Mouse (Mus musculus) limb, embryonic 14.5 days (tissue): ENCODE results near the gene Pllp. TPM values are rescaled to one million over a fixed set of nuclear protein-coding genes. Genes with fewer than 3 reads are reported as not detected.

Source experiments
- ATAC-seq: fragments of 200-750 bp; cut with Nextera tagmentation; 2 replicates; pipeline ENCODE4 v1.8.0; 2017; ENCODE audit warnings: low read depth, moderate number of reproducible peaks, moderate TSS enrichment; ENCODE audit not compliant: low FRiP score
- DNase-seq: peaks from one replicate; pipeline ENCODE4 v3.0.0-alpha.2; 2015; ENCODE audit warnings: low spot score
- H3K27ac ChIP-seq: fragments of 300-500 bp; sonication (generic); replicated peaks from 2 replicates; pipeline ENCODE4 v1.5.1; 2014; ENCODE audit warnings: low read depth, mild to moderate bottlenecking, low read length, moderate library complexity, mixed read lengths
- H3K27me3 ChIP-seq: fragments of 300-500 bp; sonication (generic); 2 replicates; pipeline ENCODE4 v1.6.1; 2014; ENCODE audit warnings: low read length, mixed read lengths; ENCODE audit not compliant: control insufficient read depth, insufficient read depth
- H3K36me3 ChIP-seq: fragments of 300-500 bp; sonication (generic); 2 replicates; pipeline ENCODE4 v1.6.1; 2014; ENCODE audit warnings: mild to moderate bottlenecking, low read length, moderate library complexity, mixed read lengths; ENCODE audit not compliant: control insufficient read depth, insufficient read depth
- H3K4me1 ChIP-seq: fragments of 300-500 bp; sonication (generic); 2 replicates; pipeline ENCODE4 v1.6.1; 2014; ENCODE audit warnings: antibody characterized with exemption, low read length, mixed read lengths; ENCODE audit not compliant: control insufficient read depth, insufficient read depth
- H3K4me2 ChIP-seq: fragments of 300-500 bp; sonication (generic); replicated peaks from 2 replicates; pipeline ENCODE4 v1.6.1; 2014; ENCODE audit warnings: low read depth, mild to moderate bottlenecking, low read length, moderate library complexity; ENCODE audit not compliant: severe bottlenecking
- H3K4me3 ChIP-seq: fragments of 300-500 bp; sonication (generic); replicated peaks from 2 replicates; pipeline ENCODE4 v1.5.1; 2014; ENCODE audit warnings: low read length
- H3K9ac ChIP-seq: fragments of 300-500 bp; sonication (generic); 2 replicates; pipeline ENCODE4 v1.6.1; 2014; ENCODE audit warnings: mild to moderate bottlenecking, low read depth, low read length, moderate library complexity; ENCODE audit not compliant: severe bottlenecking
- H3K9me3 ChIP-seq: fragments of 300-500 bp; sonication (generic); 2 replicates; pipeline ENCODE4 v1.6.1; 2016; ENCODE audit warnings: low read length; ENCODE audit not compliant: control insufficient read depth
- POLR2A ChIP-seq: fragments of 200-500 bp; IDR thresholded peaks from 2 replicates; pipeline ENCODE4 v1.8.0; 2012; ENCODE audit warnings: inconsistent platforms, mild to moderate bottlenecking, moderate library complexity, borderline replicate concordance; ENCODE audit not compliant: insufficient read depth, insufficient read length; ENCODE audit errors: extremely low read depth
- WGBS: fragments of 180-500 bp; shearing (Covaris S2); extraction: QIAGEN DNeasy Blood & Tissue Kit; methylation state at CpG from one replicate; pipeline ENCODE4 v1.1.7; 2014; 5-methylcytosine and 5-hydroxymethylcytosine counted together
- polyA plus RNA-seq, 2 experiments: library from polyadenylated mRNA; depleted of rRNA in 1 of 2; stranded (reverse) in 1 of 2; unstranded in 1 of 2; fragments of >200 nt; fragmentation: Nextera tagmentation in 1 of 2; extraction: Ambion mirVana in 1 of 2; gene quantifications; 2 replicates each; pipeline versions ENCODE4 v1.2.1 to v1.2.3; 2012 to 2014

The Pllp gene
- polyA plus RNA-seq, 2 experiments, result 1.6 to 3.6 TPM

DNA sequence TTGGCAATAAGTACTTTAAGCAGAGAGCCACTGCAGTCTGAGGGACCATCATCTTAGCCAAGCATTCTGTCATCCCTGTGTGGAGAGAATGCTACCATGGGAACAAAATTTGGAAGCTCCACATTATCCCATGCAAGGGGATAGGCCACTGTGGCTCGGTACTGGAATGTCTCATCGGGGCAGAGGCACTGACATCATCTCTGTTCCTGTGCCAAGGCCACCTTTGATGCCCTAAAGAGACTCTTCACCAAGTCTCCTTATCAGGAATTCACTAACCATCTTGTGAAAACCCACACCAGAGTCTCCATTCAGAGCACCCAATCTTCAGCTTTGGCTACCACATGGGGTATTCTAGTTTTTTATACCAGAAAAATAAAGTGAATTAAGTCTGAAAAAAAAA lies 54.9 kb downstream of the Pllp start:
- WGBS, result 98% methylated on average over 2 of the region's 2 CpGs
- DNase-seq, result no peak
- Histone ChIP-seq H3K36me3 (peaks cover 88% of the 10 kb centered on the region), H3K4me2 (no peak overlapping the region), H3K4me1 (no peaks in the 10 kb centered on the region), H3K9me3 (no peaks in the 10 kb centered on the region), H3K4me3 (no peak overlapping the region), H3K27ac (no peak overlapping the region), H3K27me3 (no peaks in the 10 kb centered on the region), H3K9ac (no peak overlapping the region)
- ATAC-seq, result no peak
- no peak for TF ChIP-seq POLR2A

GRCm38 (mm10) chr8:94634211-94634610 lies 61.9 kb downstream of the Pllp start:
- Histone ChIP-seq H3K36me3 (peaks cover 73% of the 10 kb centered on the region), H3K4me3 (no peak overlapping the region), H3K9ac (no peak overlapping the region), H3K27me3 (no peaks in the 10 kb centered on the region), H3K27ac (no peak overlapping the region), H3K9me3 (no peaks in the 10 kb centered on the region), H3K4me1 (no peaks in the 10 kb centered on the region), H3K4me2 (no peak overlapping the region)
- ATAC-seq, result no peak
- no peak for TF ChIP-seq POLR2A
- no peak for DNase-seq

DNA sequence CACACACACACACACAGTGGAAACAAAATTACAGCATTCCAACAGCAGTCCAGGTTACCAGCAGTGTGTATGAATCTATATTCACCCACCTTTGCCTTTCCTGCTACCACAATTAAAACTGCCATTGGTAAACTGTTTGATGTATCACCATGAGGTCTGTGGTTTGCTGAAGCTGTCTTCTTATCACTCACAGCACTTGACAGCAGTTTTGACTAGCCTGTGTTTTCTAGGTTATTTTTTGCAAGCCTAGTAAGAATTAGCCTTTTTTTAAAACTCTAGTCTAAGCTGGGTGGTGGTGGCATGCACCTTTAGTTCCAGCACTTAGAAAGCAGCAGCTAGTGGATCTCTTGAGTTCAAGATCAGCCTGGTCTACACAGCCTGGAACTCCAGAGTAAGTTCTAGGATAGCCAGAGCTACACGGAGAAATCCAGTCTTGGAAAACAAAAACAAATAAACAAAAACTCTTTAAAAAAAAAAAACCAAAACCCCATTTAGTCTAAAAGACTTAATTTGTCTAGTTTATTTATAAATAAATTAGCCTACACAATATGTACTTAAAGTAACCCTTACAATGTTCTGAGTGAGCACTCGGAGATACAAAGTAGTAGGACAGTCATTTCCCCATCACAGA lies 62.4 kb downstream of the Pllp start:
- peaks cover 69% of the 10 kb centered on the region for H3K36me3 ChIP-seq

More for the DNA sequence above, 62.4 kb downstream of the Pllp start:
- no peak for TF ChIP-seq POLR2A
- no peaks in the 10 kb centered on the region for H3K9me3 ChIP-seq
- no peak overlapping the region for H3K27ac ChIP-seq
- no peak overlapping the region for H3K4me2 ChIP-seq
- H3K9ac ChIP-seq, result no peak overlapping the region
- H3K4me3 ChIP-seq, result no peak overlapping the region
- DNase-seq, result no peak
- H3K4me1 ChIP-seq, result no peaks in the 10 kb centered on the region
- WGBS, result 94% methylated on average over 2 of the region's 2 CpGs
- no peaks in the 10 kb centered on the region for H3K27me3 ChIP-seq
- ATAC-seq, result no peak

Other genes with a start within 250 kb of the Pllp start
- gene Cpne2, start 163.3 kb downstream of the Pllp start, polyA plus RNA-seq (2012; rRNA removed), result 24.7 and 29.5 TPM in 2 replicates
- 12.1 and 13.3 TPM in 2 replicates for gene Cpne2, start 163.3 kb downstream of the Pllp start, polyA plus RNA-seq (2014; fragmentation: Nextera tagmentation; extraction: Ambion mirVana)
- 18.7 and 20.0 TPM in 2 replicates for gene Rspry1, start 94.3 kb downstream of the Pllp start, polyA plus RNA-seq (2012; rRNA removed)
- 36.1 and 39.5 TPM in 2 replicates for gene Rspry1, start 94.3 kb downstream of the Pllp start, polyA plus RNA-seq (2014; fragmentation: Nextera tagmentation; extraction: Ambion mirVana)
- 35.7 and 43.4 TPM in 2 replicates for gene Fam192a, start 94.3 kb downstream of the Pllp start, polyA plus RNA-seq (2012; rRNA removed)
- 61.5 and 62.4 TPM in 2 replicates for gene Fam192a, start 94.3 kb downstream of the Pllp start, polyA plus RNA-seq (2014; fragmentation: Nextera tagmentation; extraction: Ambion mirVana)
- 111 and 125 TPM in 2 replicates for gene Arl2bp, start 29.7 kb downstream of the Pllp start, polyA plus RNA-seq (2012; rRNA removed)
- gene Arl2bp, start 29.7 kb downstream of the Pllp start, polyA plus RNA-seq (2014; fragmentation: Nextera tagmentation; extraction: Ambion mirVana), result 54.0 and 62.9 TPM in 2 replicates
- not detected in 2 replicates for gene Ccl22, start 49.3 kb upstream of the Pllp start, polyA plus RNA-seq (2012; rRNA removed)
- gene Ccl22, start 49.3 kb upstream of the Pllp start, polyA plus RNA-seq (2014; fragmentation: Nextera tagmentation; extraction: Ambion mirVana), result 0.14 TPM in 1 of 2 replicates, not detected in the other
- gene Cx3cl1, start 75.7 kb upstream of the Pllp start, polyA plus RNA-seq (2012; rRNA removed), result 8.7 and 10.5 TPM in 2 replicates
- gene Cx3cl1, start 75.7 kb upstream of the Pllp start, polyA plus RNA-seq (2014; fragmentation: Nextera tagmentation; extraction: Ambion mirVana), result 8.3 and 8.6 TPM in 2 replicates
- 0.45 TPM in 1 of 2 replicates, not detected in the other for gene Ccl17, start 114.2 kb upstream of the Pllp start, polyA plus RNA-seq (2012; rRNA removed)
- gene Ccl17, start 114.2 kb upstream of the Pllp start, polyA plus RNA-seq (2014; fragmentation: Nextera tagmentation; extraction: Ambion mirVana), result 0.67 TPM in 1 of 2 replicates, not detected in the other
- gene Coq9, start 142.0 kb upstream of the Pllp start, polyA plus RNA-seq (2012; rRNA removed), result 84.5 and 88.1 TPM in 2 replicates
- gene Coq9, start 142.0 kb upstream of the Pllp start, polyA plus RNA-seq (2014; fragmentation: Nextera tagmentation; extraction: Ambion mirVana), result 72.4 and 86.0 TPM in 2 replicates
- gene Ciapin1, start 142.1 kb upstream of the Pllp start, polyA plus RNA-seq (2012; rRNA removed), result 55.0 and 55.2 TPM in 2 replicates
- gene Ciapin1, start 142.1 kb upstream of the Pllp start, polyA plus RNA-seq (2014; fragmentation: Nextera tagmentation; extraction: Ambion mirVana), result 83.6 and 84.3 TPM in 2 replicates
- gene Polr2c, start 161.2 kb upstream of the Pllp start, polyA plus RNA-seq (2012; rRNA removed), result 129 and 135 TPM in 2 replicates
- 135 and 140 TPM in 2 replicates for gene Polr2c, start 161.2 kb upstream of the Pllp start, polyA plus RNA-seq (2014; fragmentation: Nextera tagmentation; extraction: Ambion mirVana)
- gene Dok4, start 180.1 kb upstream of the Pllp start, polyA plus RNA-seq (2012; rRNA removed), result 29.1 and 35.8 TPM in 2 replicates
- gene Dok4, start 180.1 kb upstream of the Pllp start, polyA plus RNA-seq (2014; fragmentation: Nextera tagmentation; extraction: Ambion mirVana), result 23.3 and 26.9 TPM in 2 replicates
- 60.1 and 60.7 TPM in 2 replicates for gene Ccdc102a, start 221.8 kb upstream of the Pllp start, polyA plus RNA-seq (2012; rRNA removed)
- gene Ccdc102a, start 221.8 kb upstream of the Pllp start, polyA plus RNA-seq (2014; fragmentation: Nextera tagmentation; extraction: Ambion mirVana), result 52.9 and 66.3 TPM in 2 replicates
- gene Adgrg5, start 227.4 kb upstream of the Pllp start, polyA plus RNA-seq (2012; rRNA removed), result 0.45 and 0.90 TPM in 2 replicates
- 0.23 and 0.33 TPM in 2 replicates for gene Adgrg5, start 227.4 kb upstream of the Pllp start, polyA plus RNA-seq (2014; fragmentation: Nextera tagmentation; extraction: Ambion mirVana)